Mouse (Mus musculus) embryonic facial prominence, embryonic 12.5 days (tissue): Measurements from ENCODE around the gene Ambp. TPM values are rescaled to one million over a fixed set of nuclear protein-coding genes. Genes with fewer than 3 reads are reported as not detected.

Source experiments
- ATAC-seq: fragments of 200-750 bp; cut with Nextera tagmentation; 2 replicates; pipeline ENCODE4 v1.8.0; 2017; ENCODE audit not compliant: insufficient number of reproducible peaks, insufficient read depth, low FRiP score, low TSS enrichment
- H3K27ac ChIP-seq: fragments of 300-500 bp; sonication (generic); 2 replicates; pipeline ENCODE4 v1.5.1; 2016; ENCODE audit warnings: mild to moderate bottlenecking
- H3K27me3 ChIP-seq: fragments of 300-500 bp; sonication (generic); 2 replicates; pipeline ENCODE4 v1.6.1; 2016; ENCODE audit warnings: mild to moderate bottlenecking, moderate library complexity
- H3K36me3 ChIP-seq: fragments of 300-500 bp; sonication (generic); 2 replicates; pipeline ENCODE4 v1.6.1; 2016; ENCODE audit warnings: mild to moderate bottlenecking
- H3K4me1 ChIP-seq: fragments of 300-500 bp; sonication (generic); 2 replicates; pipeline ENCODE4 v1.6.1; 2016
- H3K4me2 ChIP-seq: fragments of 300-500 bp; sonication (generic); replicated peaks from 2 replicates; pipeline ENCODE4 v1.6.1; 2016; ENCODE audit warnings: mild to moderate bottlenecking, moderate library complexity
- H3K4me3 ChIP-seq: fragments of 300-500 bp; sonication (generic); 2 replicates; pipeline ENCODE4 v1.5.1; 2016; ENCODE audit warnings: mild to moderate bottlenecking
- H3K9ac ChIP-seq: fragments of 300-500 bp; sonication (generic); 2 replicates; pipeline ENCODE4 v1.6.1; 2016; ENCODE audit warnings: mild to moderate bottlenecking, moderate library complexity
- H3K9me3 ChIP-seq: fragments of 300-500 bp; sonication (generic); 2 replicates; pipeline ENCODE4 v1.6.1; 2016; ENCODE audit warnings: mild to moderate bottlenecking, moderate library complexity
- WGBS: fragments of 180-500 bp; shearing (Covaris S2); methylation state at CpG from one replicate; pipeline ENCODE4 v1.1.7; 2016; 5-methylcytosine and 5-hydroxymethylcytosine counted together
- polyA plus RNA-seq: library from polyadenylated mRNA; unstranded; fragments of >200 nt; fragmentation: Nextera tagmentation; extraction: Ambion mirVana; gene quantifications from 2 replicates; pipeline ENCODE4 v1.2.1, GENCODE M21; 2016

The Ambp gene
- 0.47 and 0.55 TPM in 2 replicates for polyA plus RNA-seq

DNA sequence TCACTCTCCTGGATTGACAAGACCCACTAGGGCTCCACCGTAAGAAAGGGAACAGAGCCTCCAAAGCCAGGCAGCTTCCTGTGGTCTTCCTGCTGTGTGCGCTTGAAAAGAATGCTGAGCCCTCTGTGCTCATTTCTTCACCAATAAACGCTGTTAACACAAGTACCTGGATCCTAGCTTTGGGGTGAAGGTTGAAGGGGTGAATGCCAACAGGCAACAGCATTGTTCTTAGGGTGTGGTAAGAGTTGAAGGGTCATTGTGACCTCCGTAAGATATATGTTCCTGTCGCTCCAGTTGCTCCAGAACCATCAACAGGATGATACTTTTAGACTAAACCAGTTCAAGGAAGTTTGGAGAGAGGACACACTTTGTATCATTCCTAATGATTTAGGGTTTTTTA lies at the start of gene Ambp:
Gene Ambp (minus strand): TSS at position 101 of the 400 bp plus-strand sequence.
- no peaks in the 10 kb centered on the region for H3K36me3 ChIP-seq

DNA sequence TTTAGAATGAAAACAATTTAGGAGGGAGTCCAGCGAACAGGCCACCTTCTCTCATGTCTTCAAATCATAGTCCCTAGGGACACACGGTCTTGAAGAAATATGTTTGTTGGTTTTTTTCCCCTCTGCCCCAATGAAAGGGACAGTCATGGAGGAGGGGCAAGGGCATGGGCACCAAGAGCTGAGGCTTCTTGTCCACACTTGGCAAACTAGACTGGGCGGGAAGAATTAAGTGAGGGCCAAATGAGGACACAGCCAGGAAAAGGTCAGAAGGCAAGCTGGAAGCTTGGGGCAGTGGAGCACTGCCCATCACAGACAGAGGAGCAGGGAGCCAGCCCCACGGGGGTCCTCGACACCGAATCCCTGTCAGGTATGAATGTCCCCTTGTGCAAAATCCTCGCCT lies 49.3 kb upstream of the Ambp start:
- no peak for ATAC-seq
- no peaks in the 10 kb centered on the region for H3K36me3 ChIP-seq
- WGBS: 85% methylated on average over 7 of the region's 7 CpGs
- no peaks in the 10 kb centered on the region for H3K27me3 ChIP-seq
- no peaks in the 10 kb centered on the region for H3K9me3 ChIP-seq
- H3K27ac ChIP-seq: no peak overlapping the region
- peaks cover 5% of the 10 kb centered on the region; the same call in 1 of the 2 replicates for H3K4me1 ChIP-seq
- no peak overlapping the region for H3K4me2 ChIP-seq
- H3K4me3 ChIP-seq: no peak overlapping the region
- H3K9ac ChIP-seq: no peak overlapping the region

More for the DNA sequence above, at the start of gene Ambp:
- Histone ChIP-seq H3K27me3 (no peaks in the 10 kb centered on the region), H3K9ac (no peak within 1 kb of the TSS), H3K27ac (no peak within 1 kb of the TSS), H3K4me1 (no peaks in the 10 kb centered on the region), H3K4me2 (no peak within 1 kb of the TSS), H3K4me3 (no peak within 1 kb of the TSS), H3K9me3 (no peaks in the 10 kb centered on the region)
- 58% methylated on average over 5 of the region's 5 CpGs for WGBS
- ATAC-seq: no peak

DNA sequence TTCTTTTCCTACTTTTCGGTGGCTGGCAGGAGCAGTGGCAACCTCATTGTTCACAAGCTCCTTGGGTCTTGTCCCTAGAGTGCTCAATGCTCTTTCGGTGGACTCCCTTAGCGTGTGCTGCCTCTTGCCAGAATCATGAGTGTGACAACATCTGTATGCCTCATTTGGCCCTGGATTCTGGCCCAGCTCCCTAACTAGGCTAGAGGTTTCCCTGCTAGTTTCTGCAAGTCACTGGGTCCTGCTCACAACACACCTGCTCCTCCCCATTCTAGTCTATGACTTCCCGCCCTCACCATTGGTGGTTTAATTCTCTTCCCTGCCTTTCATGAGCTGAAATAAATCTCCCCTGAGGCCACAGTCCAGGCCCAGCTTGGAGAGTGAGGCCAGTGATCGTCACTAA lies 44.8 kb upstream of the Ambp start:
- Histone ChIP-seq H3K27ac (no peak overlapping the region), H3K4me3 (no peak overlapping the region), H3K4me2 (no peak overlapping the region), H3K9me3 (no peaks in the 10 kb centered on the region), H3K4me1 (no peaks in the 10 kb centered on the region), H3K27me3 (no peaks in the 10 kb centered on the region), H3K36me3 (no peaks in the 10 kb centered on the region), H3K9ac (no peak overlapping the region)
- no peak for ATAC-seq
- 85% methylated on average over 5 of the region's 5 CpGs for WGBS

DNA sequence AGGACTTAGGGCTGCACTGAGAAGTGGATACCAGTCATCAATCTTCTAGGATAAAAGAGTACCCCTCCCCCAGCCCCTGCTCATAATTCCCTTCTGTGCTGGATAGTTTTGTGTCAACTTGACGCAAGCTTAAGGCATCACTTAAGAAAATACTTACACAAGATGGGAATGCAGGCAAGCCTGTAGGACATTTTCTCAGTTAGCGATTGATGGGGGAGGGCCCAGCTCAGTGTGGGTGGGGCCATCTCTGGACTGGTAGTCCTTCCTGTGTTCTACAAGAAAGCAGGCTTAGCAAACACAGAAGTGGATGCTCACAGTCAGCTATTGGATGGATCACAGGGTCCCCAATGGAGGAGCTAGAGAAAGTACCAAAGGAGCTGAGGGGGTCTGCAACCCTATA lies 39.8 kb upstream of the Ambp start:
- WGBS: 61% methylated on average over 2 of the region's 2 CpGs
- H3K27ac ChIP-seq: no peak overlapping the region
- H3K9ac ChIP-seq: no peak overlapping the region
- H3K36me3 ChIP-seq: no peaks in the 10 kb centered on the region
- H3K4me3 ChIP-seq: no peak overlapping the region
- no peaks in the 10 kb centered on the region for H3K9me3 ChIP-seq
- H3K27me3 ChIP-seq: no peaks in the 10 kb centered on the region
- ATAC-seq: no peak
- H3K4me1 ChIP-seq: peaks cover 16% of the 10 kb centered on the region
- no peak overlapping the region for H3K4me2 ChIP-seq

DNA sequence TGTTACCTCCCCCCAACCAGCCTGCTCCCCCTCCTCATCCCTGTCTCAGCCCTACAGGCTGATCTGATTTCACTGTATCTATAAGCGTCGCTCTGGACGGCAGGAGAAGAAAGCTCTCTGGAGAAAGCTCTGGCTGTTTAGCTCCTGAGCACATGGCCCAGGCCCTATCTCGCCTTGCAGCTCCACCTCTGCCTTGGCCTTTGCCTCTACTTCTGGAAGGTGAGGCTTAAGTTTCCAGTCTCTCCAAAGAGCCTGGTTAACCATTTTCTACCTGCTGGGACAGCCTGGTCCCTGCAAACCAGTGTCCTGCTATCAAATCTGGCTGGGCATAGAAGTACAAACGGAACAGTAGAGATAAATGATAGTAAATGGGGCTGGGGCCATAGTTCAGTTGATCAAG lies 37.0 kb upstream of the Ambp start:
- Histone ChIP-seq H3K9ac (no peak overlapping the region), H3K4me3 (no peak overlapping the region), H3K9me3 (no peaks in the 10 kb centered on the region), H3K27ac (peak overlapping the region; percentile 52; the same call in 1 of the 2 replicates), H3K4me1 (peaks cover 16% of the 10 kb centered on the region), H3K4me2 (no peak overlapping the region), H3K27me3 (no peaks in the 10 kb centered on the region), H3K36me3 (no peaks in the 10 kb centered on the region)
- ATAC-seq: 0 out of 2 replicates have a peak, but pooled peaks have one; percentile 58
- WGBS: 30% methylated on average over 5 of the region's 5 CpGs

DNA sequence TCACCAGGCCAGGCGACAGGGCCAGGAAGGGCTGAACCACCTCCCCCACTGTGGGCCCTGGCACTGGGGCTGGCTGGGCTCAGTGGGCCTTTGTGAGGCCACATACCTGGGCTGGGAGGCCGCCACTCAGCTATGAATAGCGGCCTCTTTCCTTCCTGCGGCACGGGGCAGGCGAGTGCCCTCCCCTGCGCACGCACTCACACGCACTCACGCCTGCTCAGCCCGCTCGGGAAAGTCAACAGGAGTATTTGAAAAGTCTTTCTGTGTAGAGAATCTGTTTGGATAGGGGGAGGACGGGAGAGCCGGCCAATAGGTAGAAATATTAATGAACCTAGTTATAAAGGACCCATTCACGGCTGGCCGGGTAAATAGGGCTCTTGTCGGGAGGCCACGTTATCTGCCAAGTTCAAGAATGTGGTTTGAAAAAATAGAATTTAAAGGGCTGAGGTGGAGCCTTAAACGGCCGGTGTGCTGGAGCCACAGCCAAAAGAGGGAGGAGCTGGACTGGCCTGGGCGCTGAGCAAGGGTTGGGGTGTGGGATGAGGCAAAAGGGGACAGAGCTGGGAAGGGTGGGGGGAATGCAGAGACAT lies 31.8 kb upstream of the Ambp start:
- no peak overlapping the region for H3K4me2 ChIP-seq
- WGBS: 49% methylated on average over 21 of the region's 21 CpGs
- H3K9me3 ChIP-seq: no peaks in the 10 kb centered on the region
- no peak overlapping the region for H3K4me3 ChIP-seq
- H3K4me1 ChIP-seq: peaks cover 17% of the 10 kb centered on the region
- H3K27ac ChIP-seq: peak overlapping the region; percentile 81
- no peaks in the 10 kb centered on the region for H3K27me3 ChIP-seq
- H3K9ac ChIP-seq: no peak overlapping the region
- ATAC-seq: no peak
- no peaks in the 10 kb centered on the region for H3K36me3 ChIP-seq

DNA sequence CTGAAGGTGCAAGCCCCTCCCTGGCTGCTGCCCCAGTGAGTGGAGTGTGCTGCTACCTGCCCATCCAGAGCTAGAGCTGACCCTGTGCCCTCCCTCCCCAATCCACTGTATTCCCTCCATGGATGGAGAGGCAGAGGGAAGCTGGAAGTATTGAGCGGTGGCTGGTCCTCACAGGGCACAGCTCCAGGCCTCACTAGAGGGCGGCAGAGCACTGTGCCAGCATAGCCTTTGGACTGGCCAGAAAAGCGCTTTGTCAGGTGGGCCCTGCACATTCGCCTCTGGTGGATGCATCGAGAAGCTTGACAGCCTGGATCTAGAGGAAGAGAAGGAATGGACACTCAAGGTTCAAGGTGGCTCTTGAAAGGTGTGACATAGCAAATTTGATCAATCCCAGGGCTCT lies 27.0 kb upstream of the Ambp start:
- no peak overlapping the region for H3K9ac ChIP-seq
- H3K27ac ChIP-seq: no peak overlapping the region
- no peak overlapping the region for H3K4me2 ChIP-seq
- peak; percentile 80 for ATAC-seq
- 9% methylated on average over 5 of the region's 5 CpGs for WGBS
- H3K27me3 ChIP-seq: no peaks in the 10 kb centered on the region
- H3K4me3 ChIP-seq: no peak overlapping the region
- no peaks in the 10 kb centered on the region for H3K36me3 ChIP-seq
- H3K9me3 ChIP-seq: no peaks in the 10 kb centered on the region
- peaks cover 6% of the 10 kb centered on the region; the same call in 1 of the 2 replicates for H3K4me1 ChIP-seq

DNA sequence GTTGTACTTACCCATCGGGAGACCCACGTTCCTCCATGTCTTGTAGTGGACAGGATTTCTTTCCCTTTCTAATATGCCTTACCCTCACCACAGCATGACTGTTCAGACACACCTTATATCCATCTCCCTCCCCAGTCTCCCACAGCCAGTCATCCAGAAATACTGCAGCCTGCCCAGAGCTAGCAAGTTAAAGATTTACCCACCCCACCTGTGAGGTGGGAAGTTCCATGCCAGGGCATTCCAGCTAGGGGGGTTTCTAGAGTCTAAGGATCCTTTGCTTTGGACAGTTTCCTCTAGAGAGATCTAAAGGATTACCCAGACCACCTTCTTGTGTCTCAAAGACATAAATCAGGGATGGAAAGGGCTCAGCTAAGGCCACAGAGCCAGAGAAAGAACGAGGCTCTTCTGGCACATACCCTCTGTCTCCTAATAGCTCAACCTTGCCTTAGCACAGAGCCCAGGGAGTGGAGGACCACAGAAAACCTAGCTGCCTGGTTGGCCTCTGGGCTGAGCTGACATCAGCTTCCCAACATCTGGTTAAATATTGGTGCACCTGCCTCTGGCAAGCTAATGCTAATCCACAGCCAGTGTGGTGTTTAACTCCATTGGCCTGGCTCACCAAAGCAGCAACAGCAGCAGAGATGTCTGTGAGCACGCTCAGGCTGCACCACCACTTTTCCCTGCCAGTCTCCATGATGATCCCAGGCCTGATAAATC lies 17.5 kb upstream of the Ambp start, which contains the start of gene Kif12:
Gene Kif12 (minus strand): TSS at position 163 of the 717 bp plus-strand sequence.
- Histone ChIP-seq H3K27me3 (peaks cover 16% of the 10 kb centered on the region), H3K4me1 (no peaks in the 10 kb centered on the region), H3K4me2 (no peak within 1 kb of the TSS), H3K9me3 (no peaks in the 10 kb centered on the region), H3K36me3 (no peaks in the 10 kb centered on the region), H3K4me3 (no peak within 1 kb of the TSS), H3K9ac (no peak within 1 kb of the TSS), H3K27ac (no peak within 1 kb of the TSS)
- no peak for ATAC-seq
- 80% methylated on average over 4 of the region's 4 CpGs for WGBS

DNA sequence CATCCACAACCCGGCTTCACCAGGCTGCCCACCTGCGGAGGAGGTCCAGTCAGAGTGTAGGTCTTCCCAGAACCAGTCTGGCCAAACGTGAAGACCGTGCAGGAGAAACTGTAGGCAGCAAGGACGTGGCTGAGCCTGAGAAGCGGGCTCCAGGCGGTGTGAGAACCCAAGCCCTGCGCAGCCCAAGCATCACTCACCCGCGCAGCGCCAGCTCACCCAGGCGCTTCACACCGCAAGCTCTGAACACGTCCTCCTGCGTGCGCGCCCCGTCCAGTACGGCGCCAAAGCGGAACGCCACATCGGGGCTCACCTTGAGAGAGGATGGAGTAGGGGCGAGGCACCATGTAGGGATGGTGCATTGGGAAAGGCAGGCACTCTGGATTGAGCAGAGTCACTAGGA lies 16.5 kb upstream of the Ambp start:
- H3K27me3 ChIP-seq: peaks cover 16% of the 10 kb centered on the region
- H3K4me2 ChIP-seq: no peak overlapping the region
- H3K4me3 ChIP-seq: no peak overlapping the region
- 52% methylated on average over 24 of the region's 24 CpGs for WGBS
- no peaks in the 10 kb centered on the region for H3K36me3 ChIP-seq
- H3K4me1 ChIP-seq: no peaks in the 10 kb centered on the region
- no peak overlapping the region for H3K9ac ChIP-seq
- no peak for ATAC-seq
- no peak overlapping the region for H3K27ac ChIP-seq
- H3K9me3 ChIP-seq: no peaks in the 10 kb centered on the region

DNA sequence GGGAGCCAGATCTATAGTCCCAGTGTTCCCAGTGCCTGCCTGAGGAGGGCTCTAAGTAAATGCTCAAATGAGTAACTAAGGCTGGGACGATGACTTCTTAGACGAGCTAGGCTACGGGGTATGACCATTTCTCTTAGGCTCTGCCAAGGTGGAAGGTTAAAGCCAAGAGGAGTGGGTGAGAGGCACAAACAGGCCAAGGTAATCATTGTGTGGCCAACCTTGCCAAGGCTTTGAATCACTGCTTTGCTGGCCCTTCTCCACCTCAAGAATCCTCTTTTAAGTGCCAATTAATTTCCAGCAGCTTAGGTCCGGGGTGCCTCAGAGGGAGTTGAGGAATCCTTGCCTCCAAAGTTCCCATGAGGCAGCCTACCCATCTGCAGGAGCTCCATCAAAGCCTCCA lies 15.5 kb upstream of the Ambp start:
- 89% methylated on average over 4 of the region's 4 CpGs for WGBS
- H3K27ac ChIP-seq: no peak overlapping the region

DNA sequence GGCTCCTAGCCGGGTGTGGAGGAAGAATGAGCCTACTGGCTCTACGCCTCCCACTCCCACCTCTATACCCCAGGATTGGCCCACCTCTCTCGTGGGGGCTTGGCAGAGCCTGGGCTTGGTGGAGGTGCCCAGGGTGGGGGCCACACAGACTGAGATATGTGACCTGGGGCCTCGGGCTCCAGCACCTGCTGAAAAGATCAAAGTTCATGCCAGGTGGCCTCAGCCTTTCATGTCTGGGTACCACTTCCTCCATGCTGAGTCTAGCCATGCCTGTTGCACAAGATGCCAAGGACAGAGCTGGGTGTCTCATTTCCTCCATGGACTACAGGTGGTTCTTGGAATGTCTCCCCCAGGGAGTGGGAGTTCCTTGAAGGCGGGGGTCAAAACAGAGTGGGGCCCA lies 11.7 kb upstream of the Ambp start:
- Histone ChIP-seq H3K4me3 (no peak overlapping the region), H3K36me3 (no peaks in the 10 kb centered on the region), H3K4me1 (no peaks in the 10 kb centered on the region), H3K9me3 (no peaks in the 10 kb centered on the region), H3K27me3 (peaks cover 12% of the 10 kb centered on the region), H3K9ac (no peak overlapping the region), H3K4me2 (no peak overlapping the region), H3K27ac (no peak overlapping the region)
- ATAC-seq: no peak
- 80% methylated on average over 5 of the region's 5 CpGs for WGBS

More for the DNA sequence above, 15.5 kb upstream of the Ambp start:
- Histone ChIP-seq H3K4me1 (no peaks in the 10 kb centered on the region), H3K4me2 (no peak overlapping the region), H3K9me3 (no peaks in the 10 kb centered on the region), H3K4me3 (no peak overlapping the region), H3K27me3 (peaks cover 16% of the 10 kb centered on the region), H3K9ac (no peak overlapping the region), H3K36me3 (no peaks in the 10 kb centered on the region)
- ATAC-seq: no peak

DNA sequence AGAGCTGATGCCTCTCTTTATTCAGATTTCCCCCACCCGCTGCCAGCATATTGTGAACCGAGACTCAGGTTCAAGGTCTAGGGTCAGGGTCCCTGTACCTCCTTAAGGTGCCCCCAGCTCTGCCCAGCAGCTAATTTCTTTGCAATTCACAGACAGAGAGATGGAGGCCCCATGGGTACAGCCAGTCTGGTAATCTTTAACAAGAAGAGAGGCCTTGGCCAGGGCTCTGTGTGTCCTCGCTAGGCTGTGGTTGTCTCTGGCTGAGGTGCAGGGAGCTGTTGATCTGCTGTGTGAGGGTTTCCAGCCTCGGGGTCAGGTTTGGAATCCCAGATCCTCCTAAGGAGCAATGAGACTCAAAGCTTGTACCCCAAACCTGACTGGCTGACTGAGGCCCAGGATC lies 11.0 kb upstream of the Ambp start:
- no peak for ATAC-seq
- Histone ChIP-seq H3K9me3 (no peaks in the 10 kb centered on the region), H3K9ac (no peak overlapping the region), H3K36me3 (no peaks in the 10 kb centered on the region), H3K4me2 (no peak overlapping the region), H3K27me3 (peaks cover 6% of the 10 kb centered on the region), H3K27ac (no peak overlapping the region), H3K4me1 (no peaks in the 10 kb centered on the region), H3K4me3 (no peak overlapping the region)
- WGBS: 90% methylated on average over 4 of the region's 4 CpGs
